Mouse (Mus musculus): Measurements from ENCODE around the gene Cd7.
"Not testable (repeated sequence)": the region's sequence is repeated elsewhere in the genome, so short reads cannot be mapped to it uniquely, and the experiment has no call there.

Cd7 gene

DNA sequence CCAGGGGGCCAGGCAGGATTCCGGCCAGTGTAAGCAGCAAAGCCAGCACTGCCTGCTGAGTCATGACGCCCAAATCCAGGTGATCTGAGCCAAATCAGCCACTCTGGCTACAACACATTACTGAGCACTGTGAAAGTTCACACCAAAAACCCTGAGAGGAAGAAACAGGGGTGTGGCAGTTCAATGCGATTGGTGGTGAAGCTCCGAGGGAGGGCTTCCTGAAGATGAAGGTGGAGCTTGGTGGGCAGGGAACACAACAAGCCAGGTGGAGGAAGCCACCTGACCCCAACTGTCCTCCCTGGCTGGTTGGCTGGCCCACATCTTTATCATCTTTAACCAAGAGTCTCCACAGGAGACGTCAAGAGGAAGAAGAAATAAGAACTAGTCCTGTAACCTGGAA lies at the start of gene Cd7:
Gene Cd7 (minus strand): TSS at position 117 of the 400 bp plus-strand sequence.
- peak; percentile 10 for DNase-seq (ENCODE audit: low read depth, low spot score)

DNA sequence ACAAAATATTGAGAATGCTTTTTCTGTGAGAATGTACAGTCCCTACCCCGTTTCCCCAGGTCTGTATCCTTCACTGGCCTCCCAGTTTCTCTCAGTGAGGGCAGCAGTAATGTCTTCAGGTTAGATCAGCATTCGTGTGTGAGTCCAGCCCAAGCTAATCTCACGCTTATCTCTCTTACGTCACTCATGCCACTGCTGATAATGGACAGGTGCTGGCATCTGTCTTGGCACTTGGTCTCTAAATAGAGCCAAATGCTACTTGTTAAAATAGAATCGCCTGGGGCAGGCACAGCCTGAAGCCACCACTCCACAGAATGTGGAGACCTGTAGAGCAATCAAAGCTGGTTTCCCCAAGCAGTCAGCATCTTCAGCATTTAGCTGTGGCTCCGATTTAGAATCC lies 49.8 kb upstream of the Cd7 start:
- no peak for DNase-seq (ENCODE audit: low read depth, low spot score)

DNA sequence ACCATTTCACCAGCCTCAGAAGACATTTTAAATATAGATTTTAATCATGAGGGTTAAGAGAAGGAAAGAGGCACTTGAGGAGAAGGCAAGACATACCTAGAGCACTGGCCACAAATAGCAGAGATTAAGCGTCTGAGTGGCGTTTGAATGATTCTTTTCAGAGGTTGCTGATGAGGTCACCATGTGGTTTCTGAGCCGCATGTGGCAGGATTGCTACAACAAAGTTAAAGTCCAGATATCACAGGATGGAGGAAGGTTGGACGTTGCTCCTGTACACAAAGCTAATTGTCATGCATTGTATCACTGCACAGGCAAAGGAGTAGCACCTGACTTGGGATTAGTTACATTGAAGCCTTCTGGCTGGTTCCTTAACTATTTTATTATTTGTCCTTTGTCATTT lies 47.1 kb upstream of the Cd7 start:
- peak; percentile 24 for DNase-seq (ENCODE audit: low read depth, low spot score)

DNA sequence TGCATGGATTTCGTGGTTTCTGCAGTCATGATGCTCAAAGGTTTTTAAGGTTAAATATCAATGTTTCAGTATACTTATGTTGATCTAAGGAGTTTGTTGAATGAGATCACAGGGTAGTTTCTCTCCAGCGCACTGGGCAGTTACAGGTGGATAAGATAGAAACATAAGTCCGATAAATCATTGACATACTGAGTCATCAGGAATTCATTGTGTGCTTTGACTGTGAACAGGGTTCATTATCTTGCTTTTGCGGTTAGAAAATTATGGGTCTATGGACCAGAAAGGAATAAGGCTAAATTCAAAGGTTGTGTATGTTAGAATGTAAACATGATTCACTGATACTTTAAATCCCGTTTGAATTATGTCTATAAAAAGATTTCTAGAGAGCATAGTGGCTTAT lies 46.0 kb upstream of the Cd7 start:
- no peak for DNase-seq (ENCODE audit: low read depth, low spot score)

DNA sequence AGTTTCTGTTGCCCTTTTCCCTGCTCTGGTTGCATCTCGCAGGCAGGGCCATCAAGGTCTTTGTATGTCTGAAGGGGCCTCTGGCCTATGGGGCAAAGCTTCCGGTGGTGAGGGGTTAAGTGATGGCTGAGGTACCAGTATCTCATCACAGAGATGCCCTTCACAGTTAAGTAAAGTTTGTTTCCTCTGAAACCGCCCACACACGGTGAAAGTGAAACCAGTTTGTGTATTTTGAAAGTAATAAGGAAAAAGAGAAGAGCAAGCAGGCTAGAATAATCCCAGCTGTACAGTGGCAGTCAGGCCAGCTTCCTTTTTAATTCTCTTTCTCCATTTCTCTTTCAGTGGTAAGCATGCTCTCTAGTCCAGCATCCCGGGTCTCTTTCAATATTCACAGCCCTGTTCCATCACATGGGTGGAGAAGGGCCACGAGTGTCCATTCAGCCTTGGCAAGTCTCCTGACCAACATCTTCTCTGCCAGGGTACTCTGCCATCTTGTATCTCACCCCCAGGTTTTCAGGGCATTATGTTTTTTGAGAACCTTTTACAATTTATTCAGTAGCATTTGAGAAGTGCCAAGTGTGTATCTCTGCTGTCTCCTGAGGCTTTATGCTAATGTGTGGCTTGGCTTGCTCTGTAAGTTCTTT lies 43.8 kb upstream of the Cd7 start:
- no peak for DNase-seq (ENCODE audit: low read depth, low spot score)

DNA sequence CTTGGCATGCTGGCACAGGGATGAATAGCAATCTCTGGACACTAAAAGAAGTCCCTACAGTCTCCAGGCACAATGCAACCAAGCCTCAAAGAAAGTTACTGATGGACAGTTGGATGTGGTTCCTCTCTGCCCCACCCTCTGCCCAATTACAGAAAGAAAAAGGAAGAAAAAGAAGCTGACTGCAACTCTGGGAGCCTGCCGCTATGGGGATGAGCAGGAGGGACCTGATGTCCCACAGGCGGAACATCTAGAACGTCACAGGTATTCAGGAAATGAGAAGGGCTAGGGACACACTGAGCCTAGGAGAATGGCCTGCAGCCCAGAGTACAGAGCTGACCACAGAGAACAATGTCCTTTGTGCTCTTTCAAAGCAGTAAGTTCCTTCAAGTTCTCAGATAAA lies 43.0 kb upstream of the Cd7 start:
- DNase-seq (ENCODE audit: low read depth, low spot score): no peak

DNA sequence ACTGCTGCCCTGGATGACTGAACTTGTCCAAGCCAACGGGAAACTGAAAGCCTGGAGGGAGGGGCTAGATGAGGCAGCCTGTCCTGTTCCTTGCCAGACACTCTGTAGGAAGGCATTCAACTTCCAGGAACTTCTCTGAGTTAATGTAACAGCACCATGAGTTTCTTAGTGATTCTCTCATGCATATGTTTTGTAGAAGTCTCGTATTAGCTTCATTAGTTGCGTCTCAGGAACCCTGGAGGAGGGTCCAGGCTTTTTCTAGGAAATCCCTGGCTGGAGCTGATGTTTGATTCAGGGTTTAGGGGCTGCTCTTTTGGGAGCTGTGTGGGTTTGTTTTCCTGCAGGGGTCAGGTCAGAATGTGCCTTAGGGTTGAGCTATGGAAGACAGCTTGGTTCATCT lies 41.9 kb upstream of the Cd7 start, which contains the start of gene Sectm1a:
Gene Sectm1a (minus strand): TSS at position 101 of the 400 bp plus-strand sequence.
- DNase-seq (ENCODE audit: low read depth, low spot score): no peak

DNA sequence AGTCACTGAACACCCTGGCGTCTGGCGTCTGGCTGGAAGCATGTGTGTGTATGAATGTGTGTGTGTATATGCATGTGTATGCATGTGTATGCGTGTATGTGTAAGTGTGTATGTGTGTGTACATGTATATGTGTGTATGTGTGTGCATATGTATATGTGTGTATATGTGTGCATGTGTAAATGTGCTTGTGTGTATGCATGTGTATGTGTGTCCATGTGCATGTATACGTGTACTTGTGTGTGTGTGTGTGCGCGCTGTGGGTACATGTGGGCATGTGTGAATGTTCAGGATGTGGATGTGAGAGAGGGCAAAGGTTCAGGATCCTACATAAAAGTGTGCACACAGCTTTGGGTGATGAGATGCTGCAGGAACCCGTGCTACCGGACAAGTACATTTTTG lies 41.1 kb upstream of the Cd7 start:
- DNase-seq (ENCODE audit: low read depth, low spot score): no peak

DNA sequence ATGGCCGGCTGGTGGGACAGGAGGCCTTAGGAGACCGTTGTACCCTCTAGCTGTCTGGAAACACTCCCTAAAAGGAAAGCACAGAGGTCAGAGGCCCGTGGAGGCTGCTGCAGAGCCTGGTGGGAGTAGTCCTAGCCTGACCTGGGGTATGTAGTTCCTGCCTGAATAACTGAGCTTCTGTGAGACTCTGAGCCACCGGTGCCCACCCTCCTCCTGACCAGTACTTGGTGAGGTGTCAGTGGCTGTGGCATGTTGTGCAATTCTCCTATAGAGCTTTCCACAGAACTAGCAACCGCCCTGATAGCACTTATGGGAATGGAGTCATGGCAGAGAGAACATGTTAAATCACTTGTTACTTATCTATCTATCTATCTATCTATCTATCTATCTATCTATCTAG lies 36.4 kb upstream of the Cd7 start:
- no peak for DNase-seq (ENCODE audit: low read depth, low spot score)

DNA sequence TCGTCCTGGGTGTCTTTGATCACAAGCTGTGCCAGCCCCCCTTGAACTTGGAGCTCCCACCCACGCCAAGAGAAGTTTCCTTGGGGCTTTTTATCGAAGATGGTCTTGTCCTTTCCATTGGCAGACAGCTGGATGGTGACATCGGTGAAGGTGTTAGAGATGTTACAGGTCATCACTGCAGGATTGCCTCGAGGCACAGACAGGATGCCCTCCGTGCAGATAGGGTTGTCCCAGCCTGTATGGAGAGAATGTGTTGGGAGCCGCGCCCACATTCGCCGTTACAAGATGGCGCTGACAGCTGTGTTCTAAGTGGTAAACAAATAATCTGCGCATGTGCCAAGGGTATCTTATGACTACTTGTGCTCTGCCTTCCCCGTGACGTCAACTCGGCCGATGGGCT lies 30.4 kb upstream of the Cd7 start:
- not testable (repeated sequence) for DNase-seq (ENCODE audit: low read depth, low spot score)

DNA sequence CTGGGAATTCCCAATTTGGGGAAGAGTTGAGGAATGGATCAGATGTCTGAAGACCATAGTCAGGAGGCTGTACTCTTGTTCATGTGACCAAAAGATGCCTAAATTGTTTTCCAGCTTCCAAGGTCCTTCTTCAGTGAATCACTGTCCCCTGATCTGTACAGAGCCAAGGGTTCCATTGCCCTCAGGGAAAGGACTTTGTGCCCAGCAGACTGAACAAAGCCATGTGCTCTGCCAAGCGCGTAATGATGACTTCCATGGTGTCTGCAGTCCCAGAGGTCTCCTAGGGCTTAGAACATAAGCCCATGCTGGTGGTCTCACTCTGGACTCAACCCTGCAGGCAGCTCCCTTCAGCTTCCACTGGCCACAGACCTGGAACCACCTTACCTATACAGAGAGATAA lies 28.7 kb upstream of the Cd7 start:
- DNase-seq (ENCODE audit: low read depth, low spot score): no peak

DNA sequence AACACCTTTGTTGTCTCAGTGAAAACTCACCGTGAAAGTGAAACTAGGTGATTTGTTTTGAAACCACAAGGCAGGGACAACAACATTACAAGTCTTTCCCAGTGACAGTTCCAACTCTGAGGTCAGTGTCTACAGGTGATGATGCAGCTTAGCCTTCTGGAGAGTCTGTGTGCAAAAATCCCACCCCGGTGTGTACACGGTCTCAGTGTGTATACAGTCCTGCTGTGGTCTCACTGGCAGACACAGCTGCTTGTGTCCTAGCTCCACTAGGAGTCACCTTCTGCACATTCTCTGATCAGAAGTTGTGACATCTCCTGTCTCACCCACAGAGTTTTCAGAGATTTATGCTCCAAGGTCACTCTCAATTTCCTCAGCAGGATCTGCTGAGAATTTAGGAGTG lies 25.0 kb upstream of the Cd7 start:
- no peak for DNase-seq (ENCODE audit: low read depth, low spot score)

DNA sequence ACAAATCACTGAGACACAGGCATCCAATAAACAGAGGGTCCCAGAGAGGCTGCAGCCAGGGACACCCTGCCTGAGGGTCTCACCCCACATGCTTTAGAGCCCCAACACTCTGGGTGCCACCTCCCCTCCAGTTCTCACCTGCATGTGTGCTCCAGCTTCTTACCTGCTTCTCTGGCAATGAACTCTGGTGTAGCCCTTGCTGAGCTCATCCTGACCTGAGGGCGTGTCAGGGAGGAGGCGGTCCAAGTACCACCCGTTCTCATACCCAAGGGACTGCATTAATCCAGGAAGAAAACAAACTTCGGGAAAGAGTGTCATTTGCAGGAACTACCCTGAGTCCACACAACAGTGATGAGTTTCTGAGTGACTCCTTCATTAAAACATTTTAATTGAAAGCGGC lies 24.2 kb upstream of the Cd7 start, which contains the start of gene Sectm1b:
Gene Sectm1b (minus strand): TSS at position 191 of the 400 bp plus-strand sequence.
- no peak for DNase-seq (ENCODE audit: low read depth, low spot score)

DNA sequence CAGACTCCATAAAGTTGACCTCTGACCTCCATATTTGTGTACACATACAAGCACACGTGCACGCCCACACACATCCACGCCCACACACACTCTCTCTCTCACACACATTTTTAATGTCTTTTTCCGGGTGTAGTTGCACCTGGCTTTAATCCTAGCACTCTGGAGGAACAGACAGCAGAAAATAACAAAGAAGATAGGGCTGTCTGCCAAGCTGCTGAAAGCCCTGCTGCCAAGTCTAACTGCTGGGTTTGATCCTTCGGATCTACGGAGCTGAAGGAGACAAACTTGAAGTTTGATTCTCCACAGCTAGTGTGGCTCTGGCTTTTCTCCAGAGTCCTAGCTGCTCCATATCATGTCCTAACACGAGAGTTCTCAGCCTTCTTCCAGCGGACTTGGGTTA lies 22.4 kb upstream of the Cd7 start:
- no peak for DNase-seq (ENCODE audit: low read depth, low spot score)

DNA sequence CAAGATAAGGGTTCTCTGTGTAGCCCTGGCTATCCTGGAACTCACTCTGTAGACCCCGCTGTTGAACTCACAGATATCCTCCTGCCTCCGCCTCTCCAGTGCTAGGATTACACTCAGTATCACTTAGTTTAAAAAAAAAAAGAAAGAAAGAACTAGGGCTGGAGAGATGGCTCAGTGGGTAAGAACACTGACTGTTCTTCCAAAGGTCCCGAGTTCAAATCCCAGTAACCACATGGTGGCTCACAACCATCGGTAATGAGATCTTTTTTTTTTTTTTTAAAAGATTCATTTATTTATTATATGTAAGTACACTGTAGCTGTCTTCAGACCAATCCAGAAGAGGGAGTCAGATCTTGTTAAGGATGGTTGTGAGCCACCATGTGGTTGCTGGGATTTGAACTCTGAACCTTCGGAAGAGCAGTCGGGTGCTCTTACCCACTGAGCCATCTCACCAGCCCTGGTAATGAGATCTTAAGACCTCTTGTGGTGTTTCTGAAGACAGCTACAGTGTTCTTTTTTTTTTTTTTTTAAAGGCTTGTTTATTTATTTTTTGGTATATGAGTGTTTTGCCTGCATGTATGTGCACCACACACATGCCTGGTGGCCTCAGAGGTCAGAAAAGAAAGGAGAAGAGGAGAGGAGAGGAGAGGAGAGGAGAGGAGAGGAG lies 21.3 kb upstream of the Cd7 start:
- not testable (repeated sequence) for DNase-seq (ENCODE audit: low read depth, low spot score)

DNA sequence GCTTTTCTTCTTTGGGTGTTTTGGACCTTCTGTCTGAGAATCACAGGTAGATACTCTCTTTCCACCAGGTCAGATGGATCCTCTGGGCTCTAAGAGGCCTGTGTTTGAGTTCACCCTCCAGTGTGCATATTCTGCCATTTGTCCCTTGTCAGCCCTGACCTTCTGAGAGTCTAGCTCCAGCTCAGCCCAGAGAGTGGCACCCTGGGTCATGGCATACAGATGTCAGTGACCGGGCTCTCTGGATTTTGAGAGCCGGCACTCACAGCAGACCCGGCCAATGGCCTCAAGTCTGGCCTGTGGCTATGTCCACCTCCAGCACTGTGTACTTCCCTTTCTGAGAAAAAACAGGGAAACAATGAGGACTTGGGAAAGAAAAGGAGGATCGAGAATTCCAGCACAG lies 20.3 kb upstream of the Cd7 start:
- no peak for DNase-seq (ENCODE audit: low read depth, low spot score)

DNA sequence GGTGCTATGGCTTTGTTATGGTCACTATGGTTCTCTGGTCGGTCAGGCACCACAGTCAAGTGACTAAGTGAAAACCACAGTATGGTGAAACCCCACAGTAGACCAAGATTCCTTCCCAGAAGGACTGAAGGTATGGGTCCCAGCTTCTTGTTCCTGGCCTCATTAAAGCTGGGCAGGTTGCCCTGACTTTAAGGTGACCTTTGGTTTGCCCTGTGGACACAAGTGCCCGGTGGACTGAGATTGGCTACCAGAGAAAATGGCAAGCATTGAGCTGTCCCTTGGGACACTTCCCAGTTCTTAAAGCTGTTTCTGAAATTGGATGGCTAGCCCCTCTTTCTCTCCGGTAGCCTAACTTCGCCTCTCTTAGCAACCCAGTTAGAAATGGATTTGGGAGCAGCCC lies 19.7 kb upstream of the Cd7 start:
- no peak for DNase-seq (ENCODE audit: low read depth, low spot score)

DNA sequence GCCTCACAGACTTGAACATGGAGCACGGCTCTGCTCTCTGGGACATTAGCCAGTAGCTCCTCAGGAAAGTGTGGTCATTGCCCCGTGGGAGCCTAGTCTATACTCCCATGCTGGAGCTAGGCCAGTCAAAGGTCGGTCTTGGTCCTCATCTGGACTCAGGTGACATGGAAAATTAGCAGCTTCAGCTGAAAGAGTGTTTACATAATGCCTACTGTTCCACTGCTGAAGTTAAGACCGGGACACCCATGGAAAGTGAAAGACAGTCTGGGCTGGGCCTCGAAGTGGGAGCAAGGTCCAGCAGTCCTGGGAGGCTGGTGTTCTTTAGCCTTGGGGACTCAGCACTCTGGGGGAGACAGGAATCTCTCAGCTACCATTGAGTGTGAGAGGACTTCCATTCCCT lies 18.9 kb upstream of the Cd7 start:
- no peak for DNase-seq (ENCODE audit: low read depth, low spot score)

DNA sequence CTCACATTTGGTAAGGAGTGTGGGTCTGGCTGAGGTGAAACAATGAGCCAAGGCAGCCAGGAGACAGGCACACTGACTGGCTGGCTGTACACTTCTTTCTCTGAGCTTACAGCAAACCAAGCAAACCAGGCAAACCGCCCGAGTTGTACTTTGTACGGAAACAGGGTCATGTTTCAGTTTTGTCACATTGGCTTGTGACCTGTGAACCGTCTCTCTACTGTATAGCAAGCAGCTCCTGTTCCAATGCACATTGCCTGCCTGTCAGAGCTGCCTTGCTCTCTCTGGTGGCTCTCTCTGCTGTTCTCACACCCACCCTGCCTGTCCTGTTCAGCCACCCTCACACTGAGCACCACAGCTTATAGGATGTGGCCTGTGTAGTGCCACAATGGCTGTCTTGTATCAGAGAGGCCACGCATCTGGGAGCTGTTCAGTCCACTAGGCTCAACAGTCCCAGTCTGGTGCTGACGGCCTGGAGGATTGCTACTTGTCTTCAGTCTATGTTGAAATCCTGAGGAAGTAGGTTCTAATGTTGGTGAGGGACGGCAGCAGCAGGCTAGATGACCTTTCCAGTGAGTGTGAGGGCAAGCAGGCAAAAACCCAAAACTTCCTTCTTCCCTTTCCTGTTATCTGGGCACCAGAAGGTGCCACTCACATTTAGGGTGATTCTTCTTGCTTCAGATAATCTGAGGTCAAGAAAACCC lies 17.5 kb upstream of the Cd7 start:
- DNase-seq (ENCODE audit: low read depth, low spot score): no peak

DNA sequence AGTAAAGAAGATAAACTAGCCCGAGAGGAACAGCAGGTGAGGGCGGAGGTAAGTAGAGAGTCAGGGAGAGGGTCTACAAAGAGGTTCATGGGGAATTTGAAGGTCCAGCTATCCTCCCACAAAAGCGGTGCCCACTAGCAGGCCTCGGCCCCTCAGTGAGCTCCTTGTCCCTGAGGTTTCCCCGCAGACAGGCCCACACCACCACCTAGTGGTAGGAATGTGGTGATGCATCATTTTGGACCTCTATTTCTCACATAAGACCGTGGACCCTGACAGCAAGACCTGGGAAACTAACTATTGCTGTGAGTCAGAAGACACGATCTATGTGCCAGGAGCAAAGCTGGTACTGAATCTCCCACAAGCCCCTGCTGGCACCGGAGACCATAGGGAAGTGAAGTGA lies 14.3 kb upstream of the Cd7 start:
- DNase-seq (ENCODE audit: low read depth, low spot score): peak; percentile 88

DNA sequence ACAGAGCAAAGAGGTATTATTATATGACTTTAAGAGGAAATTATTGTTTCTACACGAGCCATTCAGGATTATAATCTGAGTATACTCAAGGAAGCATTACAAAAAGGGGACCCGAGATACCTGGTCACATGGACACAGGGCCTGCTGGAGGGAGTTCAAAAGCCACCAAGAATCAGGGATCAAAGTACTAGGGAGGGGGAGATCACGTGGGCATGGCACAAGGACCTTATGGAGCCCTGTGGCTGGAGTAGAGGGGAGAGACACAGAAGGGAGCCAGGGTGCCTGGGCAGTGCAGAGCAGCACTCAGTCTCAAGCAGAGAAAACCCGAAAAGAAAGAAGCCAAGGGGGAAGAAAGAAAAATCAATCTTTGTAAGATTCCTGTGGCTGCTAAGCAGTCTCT lies 13.2 kb upstream of the Cd7 start:
- DNase-seq (ENCODE audit: low read depth, low spot score): no peak

DNA sequence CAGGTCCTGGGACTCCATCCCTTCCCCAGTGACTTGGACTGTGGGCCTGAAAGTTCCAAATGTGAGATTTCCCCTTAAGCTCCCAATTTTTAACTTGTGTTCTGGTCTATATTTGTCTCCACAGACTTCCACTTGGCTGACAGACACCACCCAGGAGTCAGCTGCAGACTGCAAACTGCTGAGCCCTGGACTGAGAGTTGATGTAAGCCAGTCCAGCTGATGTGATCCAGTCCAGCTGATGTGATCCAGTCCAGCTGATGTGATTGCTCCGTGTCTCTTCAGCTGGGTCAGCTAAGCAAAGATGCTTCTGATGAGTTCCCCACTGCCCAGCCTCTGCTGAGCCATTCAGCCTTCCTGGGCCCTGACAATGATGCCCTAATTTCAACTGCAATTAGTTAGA lies 12.6 kb upstream of the Cd7 start:
- no peak for DNase-seq (ENCODE audit: low read depth, low spot score)

DNA sequence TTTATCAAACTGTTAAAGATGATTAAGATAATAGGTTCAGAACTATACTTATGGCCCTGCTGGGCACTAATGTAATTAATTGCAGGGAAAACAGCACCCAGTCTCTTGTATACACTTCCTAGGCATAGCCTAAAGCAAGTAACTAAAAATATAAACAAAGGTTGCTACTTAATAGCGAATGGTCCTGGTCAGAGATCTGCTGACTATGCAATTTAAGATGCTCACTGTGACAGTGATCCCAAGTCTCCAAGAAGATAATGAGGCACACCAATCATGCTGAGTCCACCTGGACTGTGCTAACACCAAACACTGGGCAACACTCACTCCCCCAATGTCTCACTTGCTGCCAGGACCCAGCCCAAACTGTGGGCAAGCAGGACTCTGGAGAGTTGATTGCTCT lies 10.6 kb upstream of the Cd7 start:
- no peak for DNase-seq (ENCODE audit: low read depth, low spot score)
